Mouse (Mus musculus) forebrain, embryonic 11.5 days (tissue): ENCODE results near the gene Patz1. TPM values are rescaled to one million over a fixed set of nuclear protein-coding genes. Genes with fewer than 3 reads are reported as not detected.

ENCODE experiments used
- ATAC-seq: fragments of 200-750 bp; cut with Nextera tagmentation; replicated peaks from 2 replicates; pipeline ENCODE4 v1.8.0; 2017; ENCODE audit warnings: moderate TSS enrichment; ENCODE audit not compliant: low FRiP score
- DNase-seq: peaks from one replicate; pipeline ENCODE4 v3.0.0-alpha.2; 2017; ENCODE audit warnings: low spot score
- H3K27ac ChIP-seq: fragments of 300-500 bp; sonication (generic); 2 replicates; pipeline ENCODE4 v1.5.1; 2014; ENCODE audit warnings: low read depth, low read length
- H3K27me3 ChIP-seq: fragments of 300-500 bp; sonication (generic); 2 replicates; pipeline ENCODE4 v1.6.1; 2014; ENCODE audit warnings: mild to moderate bottlenecking, low read length, mixed read lengths; ENCODE audit not compliant: control insufficient read depth, insufficient read depth
- H3K36me3 ChIP-seq: fragments of 300-500 bp; sonication (generic); 2 replicates; pipeline ENCODE4 v1.6.1; 2014; ENCODE audit warnings: mild to moderate bottlenecking, low read length, moderate library complexity, mixed read lengths; ENCODE audit not compliant: control insufficient read depth, insufficient read depth
- H3K4me1 ChIP-seq: fragments of 300-500 bp; sonication (generic); replicated peaks from 2 replicates; pipeline ENCODE4 v1.6.1; 2014; ENCODE audit warnings: low read length, mixed read lengths; ENCODE audit not compliant: control insufficient read depth, insufficient read depth
- H3K4me2 ChIP-seq: fragments of 300-500 bp; sonication (generic); 2 replicates; pipeline ENCODE4 v1.6.1; 2014; ENCODE audit warnings: low read depth, mild to moderate bottlenecking, low read length, moderate library complexity, mixed read lengths; ENCODE audit not compliant: severe bottlenecking
- H3K4me3 ChIP-seq: fragments of 300-500 bp; sonication (generic); 2 replicates; pipeline ENCODE4 v1.5.1; 2014; ENCODE audit warnings: low read depth, low read length
- H3K9ac ChIP-seq: fragments of 300-500 bp; sonication (generic); 2 replicates; pipeline ENCODE4 v1.6.1; 2014; ENCODE audit warnings: low read length
- H3K9me3 ChIP-seq: fragments of 300-500 bp; sonication (generic); 2 replicates; pipeline ENCODE4 v1.6.1; 2016; ENCODE audit warnings: low read length, mixed read lengths; ENCODE audit not compliant: control insufficient read depth
- WGBS: fragments of 180-500 bp; shearing (Covaris S2); extraction: QIAGEN DNeasy Blood & Tissue Kit; methylation state at CpG from one replicate; pipeline ENCODE4 v1.1.7; 2014; 5-methylcytosine and 5-hydroxymethylcytosine counted together
- polyA plus RNA-seq: library from polyadenylated mRNA; unstranded; fragments of >200 nt; fragmentation: Nextera tagmentation; extraction: Ambion mirVana; gene quantifications from 2 replicates; pipeline ENCODE4 v1.2.1, GENCODE M21; 2014

Patz1 gene
- polyA plus RNA-seq, 1 experiment from 2014 or later, result 130 TPM

DNA sequence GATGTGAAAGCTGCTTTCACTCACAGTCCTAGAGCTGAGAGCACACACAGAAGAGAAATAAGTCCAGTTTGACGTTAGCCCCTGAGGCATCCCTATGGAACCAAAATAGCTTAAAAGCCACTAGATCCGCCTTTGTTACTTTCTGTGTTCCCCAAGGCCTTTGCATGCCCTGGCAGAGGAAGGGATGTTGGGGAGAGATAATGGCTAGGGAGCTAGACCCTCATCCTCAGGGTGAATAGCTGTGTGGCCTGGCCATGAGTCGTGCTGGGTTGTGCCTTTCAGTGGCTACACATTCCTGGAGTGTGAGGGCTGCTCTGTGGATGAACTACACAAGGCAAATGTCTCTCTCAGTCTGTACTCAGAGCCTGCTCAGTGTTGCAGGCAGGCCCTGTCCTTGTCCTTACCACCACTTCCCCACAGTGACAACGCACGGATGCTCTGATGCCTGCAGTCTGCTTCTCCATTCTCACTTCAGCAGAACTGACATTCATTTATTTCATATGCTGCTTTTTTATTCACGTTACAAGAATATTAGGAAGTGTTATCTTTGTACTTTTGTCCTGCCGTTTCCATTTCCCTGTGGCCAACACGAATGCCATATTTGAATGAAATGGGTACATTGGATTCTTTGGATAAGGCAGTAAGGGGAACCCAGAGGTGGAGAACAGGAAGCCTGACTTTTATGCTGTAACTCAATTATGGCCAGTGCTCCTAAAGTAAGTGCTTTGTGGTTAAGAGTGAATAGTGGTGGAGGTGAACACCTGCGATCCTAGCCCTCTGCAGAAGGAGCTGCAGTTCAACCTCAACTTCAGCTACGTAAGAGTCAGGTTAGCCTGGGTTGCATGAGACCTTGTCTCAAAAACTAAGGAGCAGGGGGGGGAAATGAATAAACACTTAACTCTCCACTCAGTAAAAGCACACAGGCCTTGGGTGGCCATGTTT is 9.5 kb downstream of the Patz1 start:
- ATAC-seq (no peak), DNase-seq (no peak)
- WGBS, result 91% methylated on average over 10 of the region's 10 CpGs
- no peak overlapping the region for H3K4me2 ChIP-seq
- H3K4me3 ChIP-seq, result no peak overlapping the region
- H3K4me1 ChIP-seq, result peaks cover 23% of the 10 kb centered on the region
- no peak overlapping the region for H3K9ac ChIP-seq
- H3K36me3 ChIP-seq, result peaks cover 43% of the 10 kb centered on the region
- no peaks in the 10 kb centered on the region for H3K27me3 ChIP-seq
- no peaks in the 10 kb centered on the region for H3K9me3 ChIP-seq
- no peak overlapping the region for H3K27ac ChIP-seq

DNA sequence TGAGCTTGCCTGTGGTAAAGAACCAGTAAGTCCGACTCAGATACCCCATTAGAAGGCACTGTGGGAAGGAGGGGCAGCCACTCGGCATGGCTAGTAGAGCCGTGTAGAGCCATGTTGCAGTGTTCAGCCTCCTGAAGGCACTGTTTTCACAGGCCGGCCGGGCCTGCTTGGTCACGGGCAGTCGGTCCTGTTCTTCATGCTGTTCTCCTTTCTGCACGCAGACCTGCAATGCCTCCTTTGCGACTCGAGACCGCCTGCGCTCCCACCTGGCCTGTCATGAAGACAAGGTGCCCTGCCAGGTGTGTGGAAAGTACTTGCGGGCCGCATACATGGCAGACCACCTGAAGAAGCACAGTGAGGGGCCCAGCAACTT is 10.1 kb downstream of the Patz1 start:
- Histone ChIP-seq H3K9ac (no peak overlapping the region), H3K27ac (no peak overlapping the region), H3K9me3 (no peaks in the 10 kb centered on the region), H3K4me1 (peaks cover 18% of the 10 kb centered on the region), H3K36me3 (peaks cover 41% of the 10 kb centered on the region), H3K4me2 (no peak overlapping the region), H3K27me3 (no peaks in the 10 kb centered on the region), H3K4me3 (no peak overlapping the region)
- ATAC-seq (no peak), DNase-seq (no peak)
- WGBS, result 92% methylated on average over 14 of the region's 14 CpGs

DNA sequence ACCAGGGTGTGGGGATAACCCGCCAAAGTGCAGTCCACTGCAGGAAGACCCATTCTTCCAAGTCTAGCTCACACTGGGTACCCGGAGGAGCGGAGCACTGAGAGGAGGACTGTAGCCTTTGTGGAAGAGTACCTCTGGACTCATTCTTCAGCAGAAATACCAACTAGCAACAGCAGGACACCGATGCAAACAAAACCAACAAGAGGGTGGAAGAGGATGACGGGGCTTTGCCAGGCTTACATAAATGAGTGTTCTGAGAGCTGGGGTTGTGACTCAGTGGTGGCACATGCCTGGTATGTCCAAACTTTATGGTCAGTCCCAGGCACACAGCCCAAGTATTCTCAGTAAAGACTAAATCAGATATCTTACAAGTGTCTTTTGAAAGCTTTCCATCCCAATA is 12.4 kb downstream of the Patz1 start:
- no peaks in the 10 kb centered on the region for H3K9me3 ChIP-seq
- H3K9ac ChIP-seq, result no peak overlapping the region
- peaks cover 38% of the 10 kb centered on the region for H3K36me3 ChIP-seq
- no peaks in the 10 kb centered on the region for H3K27me3 ChIP-seq
- ATAC-seq (no peak), DNase-seq (no peak)
- peaks cover under 1% of the 10 kb centered on the region; the same call in 1 of the 2 replicates for H3K4me1 ChIP-seq
- no peak overlapping the region for H3K4me2 ChIP-seq
- H3K27ac ChIP-seq, result no peak overlapping the region
- H3K4me3 ChIP-seq, result no peak overlapping the region
- 92% methylated on average over 5 of the region's 5 CpGs for WGBS

DNA sequence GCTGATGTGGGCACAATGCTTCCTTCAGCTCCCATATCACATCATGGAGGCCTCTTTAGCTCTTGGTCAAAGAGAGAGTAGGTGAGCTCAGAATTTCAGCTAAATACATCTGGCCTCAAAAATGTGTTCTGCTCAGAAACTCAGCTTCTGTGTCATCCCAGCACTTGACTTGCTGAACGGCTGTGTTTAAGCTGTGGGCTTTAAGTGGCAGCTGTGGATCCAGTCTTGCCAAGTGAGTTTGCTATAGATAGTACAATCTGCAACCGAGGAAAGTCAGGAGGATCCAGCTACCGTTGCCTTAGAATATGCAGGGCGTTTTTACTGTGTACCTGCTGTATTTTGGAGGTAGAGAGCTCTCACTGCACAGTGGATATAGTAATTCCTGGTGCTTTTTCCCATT is 13.7 kb downstream of the Patz1 start:
- H3K4me1 ChIP-seq, result no peaks in the 10 kb centered on the region
- H3K27me3 ChIP-seq, result no peaks in the 10 kb centered on the region
- no peak overlapping the region for H3K4me3 ChIP-seq
- H3K9me3 ChIP-seq, result no peaks in the 10 kb centered on the region
- ATAC-seq (no peak), DNase-seq (no peak)
- no peak overlapping the region for H3K27ac ChIP-seq
- WGBS, result 92% methylated on average over 4 of the region's 4 CpGs
- H3K36me3 ChIP-seq, result peaks cover 37% of the 10 kb centered on the region
- no peak overlapping the region for H3K9ac ChIP-seq
- no peak overlapping the region for H3K4me2 ChIP-seq

DNA sequence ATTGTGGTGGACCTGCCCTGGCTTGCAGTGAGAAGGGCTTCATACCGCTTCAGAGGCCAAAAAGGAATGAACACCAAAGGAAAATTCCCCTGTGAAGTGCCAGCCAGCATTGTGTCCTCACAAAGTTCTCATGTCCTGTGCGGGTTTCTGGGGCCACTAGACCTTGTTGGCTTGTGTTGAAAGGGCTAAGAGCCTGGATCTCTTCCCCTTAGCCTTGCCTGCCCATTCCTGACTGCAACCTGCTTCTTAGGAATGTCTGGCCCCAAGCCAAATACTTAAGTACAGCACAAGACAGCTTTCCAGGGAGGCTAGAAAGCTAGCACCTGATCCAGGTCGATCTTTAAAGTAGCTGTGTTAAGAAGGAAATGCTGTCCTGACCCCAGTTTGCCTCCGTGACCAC is 14.1 kb downstream of the Patz1 start:
- Histone ChIP-seq H3K4me2 (no peak overlapping the region), H3K9ac (no peak overlapping the region), H3K36me3 (peaks cover 41% of the 10 kb centered on the region), H3K9me3 (no peaks in the 10 kb centered on the region), H3K4me1 (no peaks in the 10 kb centered on the region), H3K27ac (no peak overlapping the region), H3K27me3 (no peaks in the 10 kb centered on the region), H3K4me3 (no peak overlapping the region)
- ATAC-seq (no peak), DNase-seq (no peak)
- WGBS, result 90% methylated on average over 4 of the region's 4 CpGs

DNA sequence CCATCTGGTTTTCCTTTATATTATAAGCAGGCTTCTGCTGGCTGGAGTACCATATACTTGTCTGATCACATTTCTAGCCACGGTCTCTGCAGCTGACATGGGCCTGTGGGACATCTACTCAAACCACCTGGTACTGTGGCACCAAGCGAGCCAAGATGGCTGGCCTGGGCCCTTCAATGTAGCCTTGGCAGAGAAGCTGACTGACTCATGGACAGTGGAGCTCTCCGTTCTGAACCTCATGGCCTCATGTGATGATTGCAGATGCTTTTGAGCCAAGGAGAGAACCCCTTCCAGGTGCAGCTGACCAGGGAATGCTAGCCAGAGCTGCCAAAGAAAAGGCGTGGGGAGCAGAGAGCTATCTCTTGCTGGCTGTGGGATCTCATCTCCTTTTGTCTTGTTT is 17.1 kb downstream of the Patz1 start:
- Histone ChIP-seq H3K4me2 (no peak overlapping the region), H3K27ac (no peak overlapping the region), H3K9me3 (no peaks in the 10 kb centered on the region), H3K4me3 (no peak overlapping the region), H3K9ac (no peak overlapping the region), H3K36me3 (peaks cover 52% of the 10 kb centered on the region), H3K4me1 (no peaks in the 10 kb centered on the region), H3K27me3 (no peaks in the 10 kb centered on the region)
- 91% methylated on average over 4 of the region's 4 CpGs for WGBS
- DNase-seq (no peak), ATAC-seq (no peak)

DNA sequence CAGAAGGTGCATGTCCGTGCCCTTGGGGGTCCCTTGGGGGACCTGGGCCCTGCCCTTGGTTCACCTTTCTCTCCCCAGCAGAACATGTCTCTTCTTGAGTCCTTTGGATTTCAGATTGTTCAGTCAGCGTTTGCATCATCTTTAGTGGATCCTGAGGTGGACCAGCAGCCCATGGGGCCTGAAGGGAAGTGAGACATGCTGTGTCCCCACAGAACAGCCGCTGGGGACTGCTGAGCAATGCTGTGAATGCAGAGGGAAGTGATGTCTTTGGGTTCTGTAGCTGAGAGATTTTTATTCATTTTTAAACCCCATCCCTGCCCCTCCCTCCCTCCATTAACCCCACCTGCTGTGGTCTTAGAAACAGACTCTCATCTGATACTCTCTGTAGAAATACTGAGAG is 19.2 kb downstream of the Patz1 start:
- ATAC-seq, result no peak
- no peak for DNase-seq
- no peak overlapping the region for H3K4me2 ChIP-seq
- H3K27ac ChIP-seq, result no peak overlapping the region
- H3K9me3 ChIP-seq, result no peaks in the 10 kb centered on the region
- H3K36me3 ChIP-seq, result peaks cover 42% of the 10 kb centered on the region
- H3K4me1 ChIP-seq, result no peaks in the 10 kb centered on the region
- H3K9ac ChIP-seq, result no peak overlapping the region
- H3K27me3 ChIP-seq, result no peaks in the 10 kb centered on the region
- H3K4me3 ChIP-seq, result no peak overlapping the region
- 95% methylated on average over 3 of the region's 3 CpGs for WGBS

DNA sequence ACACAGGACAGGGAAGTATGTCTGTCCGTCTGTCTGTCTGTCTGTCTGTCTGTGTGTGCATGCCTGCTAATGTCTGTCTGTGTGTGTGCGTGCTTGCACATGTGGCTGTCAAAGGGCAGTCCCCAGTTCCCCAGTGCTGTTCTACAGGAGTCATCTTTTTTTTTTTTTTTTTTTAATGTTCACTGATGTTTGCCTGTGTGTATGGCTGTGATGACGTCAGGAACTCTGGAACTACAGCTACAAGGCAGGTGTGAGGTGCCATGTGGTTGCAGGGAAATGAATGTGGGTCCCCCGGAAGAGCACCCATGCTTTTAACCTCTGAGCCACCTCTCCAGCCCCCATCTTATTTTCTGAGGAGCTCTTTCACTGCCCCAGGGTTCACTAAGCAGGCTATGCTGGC is 21.2 kb downstream of the Patz1 start:
- Histone ChIP-seq H3K27me3 (no peaks in the 10 kb centered on the region), H3K4me2 (no peak overlapping the region), H3K4me3 (no peak overlapping the region), H3K9ac (no peak overlapping the region), H3K9me3 (no peaks in the 10 kb centered on the region), H3K27ac (no peak overlapping the region), H3K4me1 (no peaks in the 10 kb centered on the region), H3K36me3 (peaks cover 39% of the 10 kb centered on the region)
- WGBS, result 91% methylated on average over 4 of the region's 4 CpGs
- ATAC-seq (no peak), DNase-seq (no peak)
